Mouse (Mus musculus) small intestine, adult 2 months (tissue): Measurements from ENCODE around the gene Trim26.

ENCODE experiments used
- CTCF ChIP-seq: fragments of 200-500 bp; IDR thresholded peaks from 2 replicates; pipeline ENCODE4 v1.5.1; 2012; ENCODE audit warnings: low read depth, mild to moderate bottlenecking, control low read depth, inconsistent platforms, low read length, moderate library complexity, mixed read lengths; ENCODE audit not compliant: insufficient replicate concordance, insufficient read length; ENCODE audit errors: extremely low read depth
- POLR2A ChIP-seq: fragments of 200-500 bp; IDR thresholded peaks from 2 replicates; pipeline ENCODE4 v1.6.1; 2012; ENCODE audit warnings: low read depth, mild to moderate bottlenecking, control low read depth, inconsistent platforms, low read length, moderate library complexity

GRCm38 (mm10) chr17:36830470-36830869 is 6.5 kb upstream of the Trim26 start:
- TF ChIP-seq CTCF (no peak), POLR2A (no peak)
